Mouse (Mus musculus) liver, postnatal 0 days (tissue): ENCODE measurements around the gene Tubgcp3. TPM values are rescaled to one million over a fixed set of nuclear protein-coding genes. Genes with fewer than 3 reads are reported as not detected.

Experiments used
- ATAC-seq: fragments of 200-750 bp; cut with Nextera tagmentation; 2 replicates; pipeline ENCODE4 v1.8.0; 2017; ENCODE audit warnings: mild to moderate bottlenecking, moderate library complexity
- DNase-seq: peaks from one replicate; pipeline ENCODE4 v3.0.0-alpha.2; 2016
- H3K27ac ChIP-seq: fragments of 300-500 bp; sonication (generic); 2 replicates; pipeline ENCODE4 v1.5.1; 2014; ENCODE audit warnings: antibody characterized with exemption, moderate library complexity, mild to moderate bottlenecking, low read depth
- H3K27me3 ChIP-seq: fragments of 300-500 bp; sonication (generic); 2 replicates; pipeline ENCODE4 v1.6.1; 2014; ENCODE audit warnings: low read length, control low read depth, mixed read lengths; ENCODE audit not compliant: insufficient read depth
- H3K36me3 ChIP-seq: fragments of 300-500 bp; sonication (generic); replicated peaks from 2 replicates; pipeline ENCODE4 v1.6.1; 2014; ENCODE audit warnings: mild to moderate bottlenecking, control low read depth, low read length, moderate library complexity, mixed read lengths; ENCODE audit not compliant: insufficient read depth
- H3K4me1 ChIP-seq: fragments of 300-500 bp; sonication (generic); 2 replicates; pipeline ENCODE4 v1.6.1; 2014; ENCODE audit warnings: antibody characterized with exemption, mild to moderate bottlenecking, control low read depth; ENCODE audit not compliant: insufficient read depth
- H3K4me2 ChIP-seq: fragments of 300-500 bp; sonication (generic); 2 replicates; pipeline ENCODE4 v1.6.1; 2014; ENCODE audit warnings: low read depth, mild to moderate bottlenecking, low read length, moderate library complexity, mixed read lengths
- H3K4me3 ChIP-seq: fragments of 300-500 bp; sonication (generic); 2 replicates; pipeline ENCODE4 v1.5.1; 2014; ENCODE audit warnings: low read depth, low read length
- H3K9ac ChIP-seq: fragments of 300-500 bp; sonication (generic); replicated peaks from 2 replicates; pipeline ENCODE4 v1.6.1; 2014; ENCODE audit warnings: mild to moderate bottlenecking, moderate library complexity
- H3K9me3 ChIP-seq: fragments of 300-500 bp; sonication (generic); 2 replicates; pipeline ENCODE4 v1.6.1; 2016; ENCODE audit warnings: mild to moderate bottlenecking, control low read depth, low read length, mixed read lengths
- CTCF ChIP-seq: sonication (generic); IDR thresholded peaks from 2 replicates; pipeline ENCODE4 v1.5.1; 2016; ENCODE audit warnings: antibody characterized with exemption, low read depth
- EP300 ChIP-seq: IDR thresholded peaks from 2 replicates; pipeline ENCODE4 v1.6.1; 2016; ENCODE audit warnings: antibody characterized with exemption, low read depth, mild to moderate bottlenecking
- WGBS: fragments of 180-500 bp; shearing (Covaris S2); extraction: QIAGEN DNeasy Blood & Tissue Kit; methylation state at CpG from one replicate; pipeline ENCODE4 v1.1.7; 2014; ENCODE audit not compliant: insufficient replicate concordance; 5-methylcytosine and 5-hydroxymethylcytosine counted together
- microRNA-seq: library from miRNA; unstranded; fragments of <30 nt; microRNA quantifications from one replicate; pipeline ENCODE4, GENCODE M21; 2016
- polyA plus RNA-seq: library from polyadenylated mRNA; unstranded; fragments of >200 nt; fragmentation: Nextera tagmentation; extraction: Ambion mirVana; gene quantifications from 2 replicates; pipeline ENCODE4 v1.2.1, GENCODE M21; 2015

Tubgcp3 gene
- polyA plus RNA-seq, 1 experiment from 2014 or later = 10.9 TPM

DNA sequence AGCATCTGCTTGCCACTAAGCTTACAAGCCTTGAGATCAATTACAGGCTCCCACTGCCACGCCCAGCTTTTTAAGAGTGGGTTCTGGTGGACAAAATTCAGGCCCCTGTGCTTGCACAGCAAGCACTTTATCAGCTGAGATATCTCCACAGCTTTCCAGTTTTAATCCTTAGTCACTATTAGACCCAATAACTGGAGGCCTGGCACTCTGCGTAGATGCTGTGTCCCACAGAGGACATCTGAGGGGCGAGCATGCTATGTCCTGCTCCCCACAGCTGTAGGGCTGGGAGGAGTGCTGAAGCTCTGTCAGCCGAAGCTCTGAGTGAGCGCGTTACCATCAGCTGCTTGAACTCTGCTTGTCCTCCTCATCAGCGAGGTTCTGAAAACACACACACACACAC, 105.5 kb downstream of the Tubgcp3 start:
- H3K4me2 ChIP-seq = no peak overlapping the region
- peaks cover 19% of the 10 kb centered on the region for H3K27me3 ChIP-seq
- no peaks in the 10 kb centered on the region for H3K4me1 ChIP-seq
- no peaks in the 10 kb centered on the region for H3K36me3 ChIP-seq
- no peak overlapping the region for H3K9ac ChIP-seq
- WGBS = 54% methylated on average over 7 of the region's 7 CpGs
- DNase-seq (no peak), ATAC-seq (no peak)
- no peak overlapping the region for H3K27ac ChIP-seq
- no peak overlapping the region for H3K4me3 ChIP-seq
- TF ChIP-seq CTCF (no peak), EP300 (no peak)
- no peaks in the 10 kb centered on the region for H3K9me3 ChIP-seq

DNA sequence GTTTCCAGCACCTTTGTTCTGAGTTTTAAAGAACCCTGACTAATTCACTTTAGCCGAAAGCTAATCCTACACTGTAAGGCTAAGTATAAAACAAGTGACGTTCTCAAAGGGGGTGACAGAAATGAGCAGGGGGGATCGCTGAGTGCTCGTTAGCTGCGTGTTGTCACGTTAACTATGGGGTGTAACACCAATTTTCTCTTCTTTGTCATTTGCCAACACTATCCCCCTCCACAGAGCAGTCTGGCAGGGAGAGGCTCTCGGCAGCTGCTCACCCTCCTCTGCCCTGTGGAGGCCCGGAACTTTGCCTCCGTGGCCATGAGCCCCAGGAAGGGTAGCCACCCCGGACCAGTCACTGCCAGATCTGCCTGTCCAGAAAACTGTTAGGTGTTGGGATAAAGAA, 106.6 kb downstream of the Tubgcp3 start:
- H3K9ac ChIP-seq = no peak overlapping the region
- no peak overlapping the region for H3K4me3 ChIP-seq
- H3K27ac ChIP-seq = no peak overlapping the region
- TF ChIP-seq EP300 (no peak), CTCF (no peak)
- no peaks in the 10 kb centered on the region for H3K36me3 ChIP-seq
- 67% methylated on average over 10 of the region's 10 CpGs for WGBS
- peaks cover 20% of the 10 kb centered on the region for H3K27me3 ChIP-seq
- ATAC-seq = no peak
- DNase-seq = no peak
- H3K4me2 ChIP-seq = no peak overlapping the region
- no peaks in the 10 kb centered on the region for H3K9me3 ChIP-seq
- H3K4me1 ChIP-seq = no peaks in the 10 kb centered on the region

DNA sequence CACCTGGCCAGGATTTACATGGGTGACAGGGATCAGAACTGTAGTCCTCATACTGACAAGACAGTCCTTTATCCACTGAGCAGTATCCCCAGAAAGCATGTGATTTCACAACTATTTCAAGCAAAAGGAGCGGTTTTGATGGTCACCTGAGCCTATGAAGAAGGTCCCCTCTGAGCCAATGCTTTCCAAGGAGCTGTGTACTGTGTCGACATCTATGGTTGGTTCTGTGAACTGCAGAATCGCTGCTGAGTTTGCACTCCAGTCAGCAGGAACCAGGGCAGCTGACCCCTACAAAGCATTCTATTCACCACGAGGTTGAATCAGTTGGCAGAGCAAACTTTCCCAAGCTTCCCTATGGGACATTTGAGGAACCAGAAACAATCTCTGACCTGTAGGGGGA, 107.7 kb downstream of the Tubgcp3 start:
- H3K36me3 ChIP-seq = no peaks in the 10 kb centered on the region
- H3K4me3 ChIP-seq = no peak overlapping the region
- DNase-seq (peak; percentile 29), ATAC-seq (no peak)
- H3K9me3 ChIP-seq = no peaks in the 10 kb centered on the region
- no peak overlapping the region for H3K27ac ChIP-seq
- no peaks in the 10 kb centered on the region for H3K4me1 ChIP-seq
- H3K4me2 ChIP-seq = no peak overlapping the region
- peaks cover 19% of the 10 kb centered on the region for H3K27me3 ChIP-seq
- 4% methylated on average over 4 of the region's 4 CpGs for WGBS
- TF ChIP-seq EP300 (no peak), CTCF (peak; percentile 73)
- no peak overlapping the region for H3K9ac ChIP-seq

Small RNA genes within 50 kb of the gene (microRNA-seq; reads per million reads assigned to microRNA genes)
- gene Gm26483 = not detected

Other genes with a start within 250 kb of the Tubgcp3 start
- gene Spaca7, start 99.2 kb downstream of the Tubgcp3 start, polyA plus RNA-seq = not detected in 2 replicates
- gene Atp11a, start 84.8 kb upstream of the Tubgcp3 start, polyA plus RNA-seq = 0.90 and 1.1 TPM in 2 replicates
- gene Mcf2l, start 201.6 kb upstream of the Tubgcp3 start, polyA plus RNA-seq = 0.99 and 1.2 TPM in 2 replicates